Mouse (Mus musculus) frontal cortex, postnatal 25 days (tissue): ENCODE measurements around the gene Olfr437.
"Not testable (repeated sequence)": the region's sequence is repeated elsewhere in the genome, so short reads cannot be mapped to it uniquely, and the experiment has no call there.

Experiments used
- DNase-seq, 2 experiments: peaks; one replicate each; pipeline ENCODE4 v3.0.0; 2022; ENCODE audit warnings: low spot score in 2 of 2

The Olfr437 gene

DNA sequence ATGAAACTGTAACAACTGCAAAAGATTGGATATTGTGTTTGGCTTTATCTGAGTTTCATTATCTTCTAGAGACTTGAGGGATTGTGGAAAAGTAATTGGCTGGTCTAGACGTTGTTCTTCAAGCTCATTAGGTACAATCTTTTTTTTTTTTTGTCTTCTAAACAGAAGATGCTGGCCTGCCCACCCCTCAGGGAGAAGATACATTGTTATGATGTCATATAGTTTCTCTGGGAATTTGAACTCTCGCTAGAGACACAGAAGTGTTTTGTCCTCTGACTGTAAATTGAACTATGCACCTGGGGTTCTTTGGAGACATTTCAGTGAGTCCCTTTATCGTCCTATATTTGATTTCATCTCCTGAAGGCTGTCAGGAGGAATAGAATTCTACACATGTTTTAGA lies at the start of gene Olfr437:
Gene Olfr437, plus strand, starts transcription at position 301 of the 400 bp plus-strand sequence.
- DNase-seq, result no peak

DNA sequence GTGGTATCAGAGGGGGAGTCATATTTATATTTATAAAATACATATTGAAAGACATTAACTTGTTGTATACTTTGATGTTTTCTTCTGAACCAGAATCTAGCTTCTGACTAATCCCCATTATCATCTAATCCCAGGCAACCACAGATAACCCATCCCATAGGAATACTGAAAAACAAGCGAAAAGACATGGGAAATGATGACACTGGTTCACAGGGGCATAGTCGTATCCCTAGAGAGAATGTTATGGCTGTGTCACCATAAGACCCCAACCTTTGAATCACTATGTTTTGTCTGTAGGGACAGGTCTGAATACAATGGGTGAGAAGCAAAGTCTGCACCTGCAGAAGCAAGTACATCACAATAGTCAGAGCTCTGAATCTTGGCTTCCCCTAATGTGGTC lies 16.8 kb upstream of the Olfr437 start, which contains the start of gene Olfr237-ps1:
Gene Olfr237-ps1, plus strand, starts transcription at position 301 of the 400 bp plus-strand sequence.
- DNase-seq, result not testable (repeated sequence)

DNA sequence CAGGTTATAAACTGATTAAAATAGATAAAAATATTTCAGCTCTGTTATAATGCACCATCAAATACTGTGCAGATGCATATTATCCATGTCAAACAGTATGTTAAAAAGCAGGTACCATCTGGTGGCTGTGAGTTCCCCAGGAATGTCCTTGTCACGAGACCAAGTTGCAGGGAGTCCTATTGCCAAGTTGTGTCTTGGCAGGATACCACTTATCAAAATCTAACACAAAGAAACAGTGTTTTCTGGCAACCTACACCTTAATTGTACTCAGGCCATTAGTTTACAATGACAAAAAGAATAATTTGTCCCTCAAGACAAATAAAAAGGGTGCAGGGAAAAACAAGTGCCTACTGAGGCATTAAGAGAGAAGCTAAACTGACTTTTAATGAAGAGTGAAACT lies 3.6 kb upstream of the Olfr437 start:
- DNase-seq, result no peak

- DNase-seq, result no peak
These were observed 4.2 kb downstream of the Olfr437 start for GRCm38 (mm10) chr6:43167246-43167645.

DNA sequence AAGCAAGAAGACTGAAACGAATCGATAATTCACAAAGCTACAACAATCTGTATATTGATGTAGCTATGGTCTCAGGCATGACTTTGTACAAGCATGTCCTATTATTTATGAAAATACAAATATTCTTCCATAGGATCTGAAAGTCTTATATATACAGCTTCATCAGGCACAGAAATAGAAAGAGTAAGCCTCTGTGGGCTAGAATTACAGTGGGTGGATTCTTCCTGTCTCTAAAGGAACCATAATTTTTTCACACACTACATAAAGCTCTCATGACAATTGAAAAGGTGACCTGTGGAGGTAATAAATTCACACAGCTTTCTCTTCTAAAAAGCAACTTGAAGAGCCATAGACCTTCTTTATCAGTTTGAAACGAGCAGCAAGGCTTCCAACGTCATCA lies 8.8 kb downstream of the Olfr437 start, which contains the start of gene Olfr13:
Gene Olfr13, plus strand, starts transcription at position 301 of the 400 bp plus-strand sequence.
- no peak for DNase-seq

GRCm38 (mm10) chr6:43178129-43178528 lies 15.0 kb downstream of the Olfr437 start:
- DNase-seq, result no peak

- DNase-seq, result no peak
These were observed 15.8 kb downstream of the Olfr437 start for GRCm38 (mm10) chr6:43178584-43179501.

DNA sequence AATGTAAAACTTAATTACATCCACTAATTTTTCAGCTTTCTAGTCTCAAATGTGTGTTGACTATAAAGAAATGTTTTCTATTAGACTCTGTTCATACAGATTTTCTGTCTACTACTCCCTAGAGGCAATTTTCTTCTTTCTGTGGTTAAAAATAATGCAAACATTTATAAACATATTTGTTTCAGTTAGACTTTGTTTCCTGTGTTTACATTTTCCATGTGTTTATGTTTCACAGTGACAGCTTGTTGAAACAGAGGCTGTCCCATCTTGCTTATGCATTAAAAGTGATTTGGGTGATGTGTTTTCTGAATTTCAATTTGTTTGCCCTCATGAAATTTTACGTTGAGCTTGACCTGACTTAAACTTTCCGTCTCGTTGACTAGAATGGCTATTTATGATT lies 27.9 kb downstream of the Olfr437 start:
- no peak for DNase-seq

DNA sequence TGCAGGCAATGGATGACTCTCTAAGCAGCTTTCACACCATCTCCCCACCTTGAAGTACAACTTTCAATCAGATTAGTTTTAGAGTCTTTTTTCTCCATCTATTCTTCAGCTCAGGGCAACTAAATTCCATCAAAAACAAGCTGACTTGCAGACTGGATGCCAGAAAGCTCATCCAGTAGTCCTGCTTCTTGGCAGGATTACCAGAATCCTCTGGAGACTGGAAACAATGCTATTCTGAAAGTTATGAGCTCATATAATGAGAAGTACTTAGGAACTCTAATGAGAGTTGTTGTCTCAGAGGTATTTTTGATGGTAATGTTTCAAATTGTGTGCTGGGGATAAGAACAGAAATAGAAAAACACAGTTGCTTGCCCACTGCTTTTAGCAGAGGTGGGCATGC lies 33.7 kb downstream of the Olfr437 start, which contains the start of gene Olfr435:
Gene Olfr435, plus strand, starts transcription at position 366 of the 400 bp plus-strand sequence.
- no peak for DNase-seq

- DNase-seq, result no peak
These were observed 35.0 kb downstream of the Olfr437 start for GRCm38 (mm10) chr6:43198094-43198493.

DNA sequence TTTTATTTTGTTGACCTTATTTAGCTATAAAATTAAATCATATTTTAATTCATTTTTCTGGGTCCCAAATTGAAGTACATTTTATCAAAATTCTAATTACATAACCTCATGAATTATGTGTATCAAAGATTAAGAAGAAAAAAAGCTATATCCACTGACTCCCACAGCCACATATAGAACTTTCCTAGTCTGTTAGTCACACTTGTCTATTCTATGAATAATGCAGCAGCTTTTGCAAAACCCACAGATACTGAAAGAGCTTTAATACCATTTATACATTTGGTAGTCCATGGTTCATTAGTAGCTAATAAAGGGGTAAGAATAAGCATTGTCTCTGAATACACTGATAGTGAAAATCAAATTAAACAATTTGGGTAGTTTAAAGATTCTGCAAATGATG lies 39.7 kb downstream of the Olfr437 start:
- DNase-seq, result no peak

GRCm38 (mm10) chr6:43205355-43205754 lies 42.3 kb downstream of the Olfr437 start:
- DNase-seq, result no peak

DNA sequence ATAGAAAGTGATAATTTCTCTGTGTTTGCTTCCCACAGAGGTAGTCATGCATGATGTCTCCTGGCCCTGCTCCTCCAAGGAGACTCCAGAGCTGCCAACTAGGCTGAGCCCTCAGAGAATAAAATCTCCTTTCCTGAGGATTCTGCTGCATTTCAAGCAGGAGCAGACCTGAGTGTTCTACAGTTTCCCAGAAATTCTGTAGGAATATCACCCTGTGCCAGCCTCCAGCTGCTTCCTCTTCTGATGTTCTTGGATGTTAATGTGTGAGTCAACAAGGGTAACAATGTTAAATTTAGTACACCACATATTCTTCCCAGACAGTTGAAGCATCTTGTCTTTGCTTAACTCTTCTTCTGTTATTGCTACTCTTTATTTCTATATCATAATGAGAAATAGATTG lies 49.8 kb downstream of the Olfr437 start, which contains the start of gene Olfr434:
Gene Olfr434, plus strand, starts transcription at position 149 of the 400 bp plus-strand sequence.
- DNase-seq, result peak in 1 of 2 experiments; percentile 11
